Mouse (Mus musculus) C2C12 (cell line): ENCODE data around the gene Pclo. TPM values are rescaled to one million over a fixed set of nuclear protein-coding genes. Genes with fewer than 3 reads are reported as not detected.

Experiments
- H3K27me3 ChIP-seq: one replicate; pipeline ENCODE4 v1.6.1; 2011; ENCODE audit not compliant: control insufficient read depth, insufficient read depth, insufficient read length
- H3K36me3 ChIP-seq: one replicate; pipeline ENCODE4 v1.6.1; 2011; ENCODE audit not compliant: control insufficient read depth, insufficient read depth
- H3K4me3 ChIP-seq: one replicate; pipeline ENCODE4 v1.5.1; 2011; ENCODE audit warnings: mild to moderate bottlenecking, control low read depth; ENCODE audit not compliant: poor library complexity, insufficient read depth, severe bottlenecking
- H3K79me2 ChIP-seq: one replicate; pipeline ENCODE4 v1.6.1; 2011; ENCODE audit not compliant: control insufficient read depth, insufficient read depth
- H3K79me3 ChIP-seq: one replicate; pipeline ENCODE4 v1.6.1; 2011; ENCODE audit warnings: low read depth, control low read depth
- H3ac ChIP-seq: one replicate; pipeline ENCODE3; 2011; ENCODE audit warnings: low read depth; ENCODE audit not compliant: control insufficient read depth, insufficient read length
- CEBPB ChIP-seq: IDR thresholded peaks from one replicate; pipeline ENCODE4 v1.6.1; 2011; ENCODE audit warnings: low read depth, mild to moderate bottlenecking, control low read depth, moderate library complexity
- CTCF ChIP-seq: IDR thresholded peaks from one replicate; pipeline ENCODE4 v1.5.1; 2011; ENCODE audit not compliant: control insufficient read depth, insufficient read depth, insufficient read length
- FOSL1 ChIP-seq: IDR thresholded peaks from one replicate; pipeline ENCODE4 v1.8.0; 2011; ENCODE audit warnings: mild to moderate bottlenecking, low read length; ENCODE audit not compliant: poor library complexity, insufficient read depth, severe bottlenecking
- MAX ChIP-seq: IDR thresholded peaks from one replicate; pipeline ENCODE4 v1.6.1; 2011; ENCODE audit warnings: mild to moderate bottlenecking, control low read depth
- MYOD1 ChIP-seq: IDR thresholded peaks from one replicate; pipeline ENCODE4 v1.6.1; 2011; ENCODE audit warnings: low read depth; ENCODE audit not compliant: control insufficient read depth, insufficient read length
- MYOG ChIP-seq: IDR thresholded peaks from one replicate; pipeline ENCODE4 v1.6.1; 2011; ENCODE audit not compliant: control insufficient read depth, insufficient read length; ENCODE audit errors: extremely low read depth
- USF1 ChIP-seq: IDR thresholded peaks from one replicate; pipeline ENCODE4 v1.6.1; 2011; ENCODE audit warnings: low read depth, mild to moderate bottlenecking, control low read depth, moderate library complexity
- polyA plus RNA-seq: library from polyadenylated mRNA; unstranded; fragments of >200 nt; fragmentation: generic; extraction: Trizol; gene quantifications from one replicate; pipeline ENCODE4 v1.2.1, GENCODE M21; 2012; ENCODE audit warnings: missing spikeins

Gene Pclo
- polyA plus RNA-seq, 1 experiment: 0.01 TPM

GRCm38 (mm10) chr5:14750882-14751281, 236.2 kb downstream of the Pclo start:
- H3K79me2 ChIP-seq: no peaks in the 10 kb centered on the region
- TF ChIP-seq MYOD1 (peak; percentile 68), MAX (no peak), FOSL1 (no peak), CEBPB (no peak)
- H3K27me3 ChIP-seq: no peaks in the 10 kb centered on the region
- H3ac ChIP-seq: no peak overlapping the region
- no peaks in the 10 kb centered on the region for H3K36me3 ChIP-seq
- no peaks in the 10 kb centered on the region for H3K79me3 ChIP-seq
- no peak overlapping the region for H3K4me3 ChIP-seq

DNA sequence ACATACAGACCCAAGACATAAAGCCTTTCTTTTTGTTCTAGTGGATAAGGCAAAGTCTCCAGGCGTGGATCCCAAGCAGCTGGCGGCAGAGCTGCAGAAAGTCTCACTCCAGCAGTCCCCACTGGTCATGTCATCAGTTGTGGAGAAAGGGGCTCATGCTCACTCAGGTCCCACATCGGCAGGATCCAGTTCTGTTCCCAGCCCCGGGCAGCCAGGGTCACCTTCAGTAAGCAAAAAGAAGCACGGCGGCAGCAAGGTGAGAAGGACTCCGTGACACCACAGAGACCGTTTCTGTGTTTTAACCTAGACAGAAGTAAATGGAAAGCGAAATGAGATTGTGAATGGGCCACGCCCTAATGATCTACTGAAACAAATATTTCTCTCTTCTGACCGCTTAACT, 252.0 kb downstream of the Pclo start:
- Histone ChIP-seq H3K4me3 (no peak overlapping the region), H3K79me3 (no peaks in the 10 kb centered on the region), H3ac (no peak overlapping the region), H3K79me2 (no peaks in the 10 kb centered on the region), H3K27me3 (no peaks in the 10 kb centered on the region), H3K36me3 (no peaks in the 10 kb centered on the region)
- TF ChIP-seq MAX: no peak
- no peak for TF ChIP-seq USF1

GRCm38 (mm10) chr5:14782362-14783082, 267.8 kb downstream of the Pclo start:
- Histone ChIP-seq H3K79me3 (no peaks in the 10 kb centered on the region), H3K4me3 (no peak overlapping the region), H3K27me3 (no peaks in the 10 kb centered on the region), H3K36me3 (no peaks in the 10 kb centered on the region), H3K79me2 (no peaks in the 10 kb centered on the region), H3ac (no peak overlapping the region)
- TF ChIP-seq MYOD1 (no peak), MAX (no peak), USF1 (no peak), MYOG (no peak)

GRCm38 (mm10) chr5:14793891-14794290, 279.2 kb downstream of the Pclo start:
- no peaks in the 10 kb centered on the region for H3K79me2 ChIP-seq

DNA sequence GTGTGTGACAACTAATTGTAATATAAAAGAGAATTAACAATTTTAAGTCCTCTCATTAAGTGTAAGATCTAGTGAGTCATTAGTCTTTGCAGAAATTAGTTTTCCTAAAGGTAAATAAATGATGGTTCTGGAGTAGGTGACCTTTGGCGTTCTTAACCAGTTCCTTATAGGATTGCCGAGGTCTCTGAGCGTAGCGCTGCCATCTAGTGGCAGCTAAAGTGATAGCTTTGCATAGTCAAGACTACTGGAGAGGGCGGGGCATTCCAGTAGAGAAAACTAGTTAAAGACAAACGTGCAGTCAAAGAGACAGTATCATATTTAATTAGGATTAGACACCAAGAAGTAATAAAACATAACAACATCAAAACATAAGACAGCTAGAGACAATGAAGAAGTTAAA, 292.4 kb downstream of the Pclo start:
- TF ChIP-seq FOSL1: no peak
- Histone ChIP-seq H3K36me3 (no peaks in the 10 kb centered on the region), H3K79me3 (no peaks in the 10 kb centered on the region), H3K4me3 (no peak overlapping the region), H3ac (no peak overlapping the region), H3K27me3 (no peaks in the 10 kb centered on the region), H3K79me2 (no peaks in the 10 kb centered on the region)

More at GRCm38 (mm10) chr5:14793891-14794290, 279.2 kb downstream of the Pclo start:
- H3K27me3 ChIP-seq: no peaks in the 10 kb centered on the region
- TF ChIP-seq FOSL1 (no peak), MYOD1 (no peak), CEBPB (no peak), USF1 (no peak), MAX (no peak), MYOG (no peak), CTCF (no peak)
- H3K36me3 ChIP-seq: no peaks in the 10 kb centered on the region
- no peak overlapping the region for H3K4me3 ChIP-seq
- H3K79me3 ChIP-seq: no peaks in the 10 kb centered on the region
- H3ac ChIP-seq: no peak overlapping the region

GRCm38 (mm10) chr5:14833165-14833860, 318.6 kb downstream of the Pclo start:
- no peaks in the 10 kb centered on the region for H3K27me3 ChIP-seq
- H3ac ChIP-seq: no peak overlapping the region
- H3K79me3 ChIP-seq: no peaks in the 10 kb centered on the region
- no peaks in the 10 kb centered on the region for H3K36me3 ChIP-seq
- H3K79me2 ChIP-seq: no peaks in the 10 kb centered on the region
- TF ChIP-seq CEBPB: no peak
- H3K4me3 ChIP-seq: no peak overlapping the region
